Mouse (Mus musculus) C2C12 (cell line): Measurements from ENCODE around the gene Prnd.

Source experiments
- CTCF ChIP-seq: IDR thresholded peaks from one replicate; pipeline ENCODE4 v1.5.1; 2011; ENCODE audit not compliant: control insufficient read depth, insufficient read depth, insufficient read length
- MYOD1 ChIP-seq: IDR thresholded peaks from one replicate; pipeline ENCODE4 v1.6.1; 2011; ENCODE audit warnings: low read depth; ENCODE audit not compliant: control insufficient read depth, insufficient read length
- USF1 ChIP-seq: IDR thresholded peaks from one replicate; pipeline ENCODE4 v1.6.1; 2011; ENCODE audit warnings: low read depth, mild to moderate bottlenecking, control low read depth, moderate library complexity

- TF ChIP-seq CTCF (no peak), USF1 (no peak), MYOD1 (no peak)
Observed at GRCm38 (mm10) chr2:131908351-131908861, 42.3 kb upstream of the Prnd start.
